Mouse (Mus musculus) embryonic facial prominence, embryonic 10.5 days (tissue): ENCODE measurements around the gene Defa20. TPM values are rescaled to one million over a fixed set of nuclear protein-coding genes. Genes with fewer than 3 reads are reported as not detected.
"Not testable (repeated sequence)": the region's sequence is repeated elsewhere in the genome, so short reads cannot be mapped to it uniquely, and the experiment has no call there.

Source experiments
- DNase-seq: peaks from one replicate; pipeline ENCODE4 v3.0.0-alpha.2; 2017; ENCODE audit warnings: low spot score
- H3K27ac ChIP-seq: fragments of 300-500 bp; sonication (generic); replicated peaks from 2 replicates; pipeline ENCODE4 v1.5.1; 2016; ENCODE audit warnings: mild to moderate bottlenecking
- H3K27me3 ChIP-seq: fragments of 300-500 bp; sonication (generic); replicated peaks from 2 replicates; pipeline ENCODE4 v1.6.1; 2016; ENCODE audit warnings: low read depth, mild to moderate bottlenecking; ENCODE audit not compliant: poor library complexity, severe bottlenecking
- H3K36me3 ChIP-seq: fragments of 300-500 bp; sonication (generic); replicated peaks from 2 replicates; pipeline ENCODE4 v1.6.1; 2016; ENCODE audit warnings: mild to moderate bottlenecking, moderate library complexity
- H3K4me1 ChIP-seq: fragments of 300-500 bp; sonication (generic); 2 replicates; pipeline ENCODE4 v1.6.1; 2016
- H3K4me3 ChIP-seq: fragments of 300-500 bp; sonication (generic); 2 replicates; pipeline ENCODE4 v1.5.1; 2016; ENCODE audit warnings: mild to moderate bottlenecking, moderate library complexity
- H3K9me3 ChIP-seq: fragments of 300-500 bp; sonication (generic); 2 replicates; pipeline ENCODE4 v1.6.1; 2016; ENCODE audit warnings: mild to moderate bottlenecking
- WGBS: fragments of 180-500 bp; shearing (Covaris S2); methylation state at CpG from one replicate; pipeline ENCODE4 v1.1.7; 2016; 5-methylcytosine and 5-hydroxymethylcytosine counted together
- polyA plus RNA-seq: library from polyadenylated mRNA; unstranded; fragments of >200 nt; fragmentation: Nextera tagmentation; extraction: Ambion mirVana; gene quantifications from 2 replicates; pipeline ENCODE4 v1.2.1, GENCODE M21; 2016

The Defa20 gene
- polyA plus RNA-seq: not detected in 2 replicates

GRCm38 (mm10) chr8:21508958-21509357 lies at the start of gene Defa20:
TSS of gene Defa20 (plus strand) at chr8:21509258.
- WGBS: no CpG with 5 or more reads among the region's 2 CpGs
- H3K36me3 ChIP-seq, H3K27me3 ChIP-seq: not testable (repeated sequence)

GRCm38 (mm10) chr8:21528732-21529131 lies 19.7 kb downstream of the Defa20 start, which contains the start of gene Defa32:
TSS of gene Defa32 (plus strand) at chr8:21529032.
- H3K27me3 ChIP-seq, H3K27ac ChIP-seq, H3K4me3 ChIP-seq, H3K4me1 ChIP-seq, H3K9me3 ChIP-seq, DNase-seq, H3K36me3 ChIP-seq: not testable (repeated sequence)
- no CpG with 5 or more reads among the region's 2 CpGs for WGBS

More at GRCm38 (mm10) chr8:21508958-21509357, at the start of gene Defa20:
- not testable (repeated sequence) for H3K4me1 ChIP-seq, H3K27ac ChIP-seq, DNase-seq, H3K9me3 ChIP-seq, H3K4me3 ChIP-seq

Other genes starting within 250 kb of the Defa20 start
- not detected in 2 replicates for gene Defa27, start 193.7 kb upstream of the Defa20 start, polyA plus RNA-seq
- gene Defa29, start 182.2 kb upstream of the Defa20 start, polyA plus RNA-seq: not detected in 2 replicates
- not detected in 2 replicates for gene Defa2, start 130.7 kb upstream of the Defa20 start, polyA plus RNA-seq
- not detected in 2 replicates for gene Defa33, start 117.4 kb upstream of the Defa20 start, polyA plus RNA-seq
- not detected in 2 replicates for gene Defa36, start 81.8 kb upstream of the Defa20 start, polyA plus RNA-seq
- gene Gm7849, start 52.7 kb upstream of the Defa20 start, polyA plus RNA-seq: not detected in 2 replicates
- gene Defa32, start 19.8 kb downstream of the Defa20 start, polyA plus RNA-seq: not detected in 2 replicates
- gene Defa37, start 56.1 kb downstream of the Defa20 start, polyA plus RNA-seq: not detected in 2 replicates
- not detected in 2 replicates for gene Defa28, start 73.7 kb downstream of the Defa20 start, polyA plus RNA-seq
- gene Gm7861, start 85.2 kb downstream of the Defa20 start, polyA plus RNA-seq: not detected in 2 replicates
- not detected in 2 replicates for gene Defa26, start 108.9 kb downstream of the Defa20 start, polyA plus RNA-seq
- gene Defa17, start 146.5 kb downstream of the Defa20 start, polyA plus RNA-seq: not detected in 2 replicates
- gene Defa34, start 156.5 kb downstream of the Defa20 start, polyA plus RNA-seq: not detected in 2 replicates
- gene AY761184, start 194.4 kb downstream of the Defa20 start, polyA plus RNA-seq: not detected in 2 replicates
- not detected in 2 replicates for gene Defa24, start 225.2 kb downstream of the Defa20 start, polyA plus RNA-seq